Mouse (Mus musculus) limb, embryonic 11.5 days (tissue): ENCODE measurements at regions not wholly inside any gene's neighbourhood (a gene's known extent, or its start where the extent isn't known, plus 50 kb on each side); places are given as distances from the start of the nearest gene placed in this dataset.

Experiments used
- ATAC-seq: fragments of 200-750 bp; cut with Nextera tagmentation; 2 replicates; pipeline ENCODE4 v1.8.0; 2017; ENCODE audit warnings: low read depth; ENCODE audit not compliant: insufficient number of reproducible peaks, low FRiP score, low TSS enrichment
- DNase-seq: peaks from one replicate; pipeline ENCODE4 v3.0.0-alpha.2; 2015; ENCODE audit warnings: low spot score
- H3K27ac ChIP-seq: fragments of 300-500 bp; sonication (generic); replicated peaks from 2 replicates; pipeline ENCODE4 v1.5.1; 2014; ENCODE audit warnings: low read depth, mild to moderate bottlenecking, low read length
- H3K27me3 ChIP-seq: fragments of 300-500 bp; sonication (generic); 2 replicates; pipeline ENCODE4 v1.6.1; 2014; ENCODE audit warnings: mild to moderate bottlenecking, low read length, mixed read lengths; ENCODE audit not compliant: control insufficient read depth, insufficient read depth
- H3K36me3 ChIP-seq: fragments of 300-500 bp; sonication (generic); 2 replicates; pipeline ENCODE4 v1.6.1; 2014; ENCODE audit warnings: mild to moderate bottlenecking, low read length, moderate library complexity, mixed read lengths; ENCODE audit not compliant: control insufficient read depth, insufficient read depth
- H3K4me1 ChIP-seq: fragments of 300-500 bp; sonication (generic); 2 replicates; pipeline ENCODE4 v1.6.1; 2014; ENCODE audit warnings: low read length, mixed read lengths; ENCODE audit not compliant: control insufficient read depth, insufficient read depth
- H3K4me2 ChIP-seq: fragments of 300-500 bp; sonication (generic); 2 replicates; pipeline ENCODE4 v1.6.1; 2014; ENCODE audit warnings: low read depth, mild to moderate bottlenecking, moderate library complexity; ENCODE audit not compliant: severe bottlenecking
- H3K4me3 ChIP-seq: fragments of 300-500 bp; sonication (generic); 2 replicates; pipeline ENCODE4 v1.5.1; 2014; ENCODE audit warnings: low read depth, low read length
- H3K9ac ChIP-seq: fragments of 300-500 bp; sonication (generic); 2 replicates; pipeline ENCODE4 v1.6.1; 2014; ENCODE audit warnings: mild to moderate bottlenecking, low read length
- H3K9me3 ChIP-seq: fragments of 300-500 bp; sonication (generic); 2 replicates; pipeline ENCODE4 v1.6.1; 2016; ENCODE audit warnings: low read length; ENCODE audit not compliant: control insufficient read depth
- WGBS: fragments of 180-500 bp; shearing (Covaris S2); extraction: QIAGEN DNeasy Blood & Tissue Kit; methylation state at CpG from one replicate; pipeline ENCODE4 v1.1.7; 2014; 5-methylcytosine and 5-hydroxymethylcytosine counted together

- WGBS: 78% methylated on average over 9 of the region's 9 CpGs
- H3K9ac ChIP-seq: no peak overlapping the region
- no peaks in the 10 kb centered on the region for H3K36me3 ChIP-seq
- H3K4me3 ChIP-seq: no peak overlapping the region
- H3K27me3 ChIP-seq: 0 out of 2 replicates have a peak, but pooled peaks cover 2% of the 10 kb centered on the region
- ATAC-seq (no peak), DNase-seq (no peak)
- peaks cover 23% of the 10 kb centered on the region for H3K4me1 ChIP-seq
- no peak overlapping the region for H3K4me2 ChIP-seq
- no peak overlapping the region for H3K27ac ChIP-seq
- H3K9me3 ChIP-seq: no peaks in the 10 kb centered on the region
Measured at GRCm38 (mm10) chr4:8919366-8919984, 680.6 kb upstream of the Car8 start.
